Mouse (Mus musculus): ENCODE measurements at regions not wholly inside any gene's neighbourhood (a gene's known extent, or its start where the extent isn't known, plus 50 kb on each side); places are given as distances from the start of the nearest gene placed in this dataset.

- TF ChIP-seq CTCF (IDR thresholded peaks at IDR 0.05) (no peak), POLR2A (IDR thresholded peaks at IDR 0.05; ENCODE audit: insufficient read depth, low read depth, low read length) (no peak)
These were observed 344.9 kb upstream of the Adgrl2 start for GRCm38 (mm10) chr3:149335259-149335658.
